23 mouse cellular contexts compared by ENCODE assay signal in genomic region chr3:85727171-85727570, GRCm38 (mm10).
A peak's percentile ranks its signal among the peaks of the same experiment; 100 is the strongest.
DNase-seq lines count a peak whose midpoint lies in the region; ATAC-seq and TF ChIP-seq lines count a peak whose summit lies in the region.
"Had no signal": no experiment of that assay in that cellular context is flagged by ENCODE, and none has a peak within 500 bp of the region (broad histone marks: within the 10 kb centered on the region; RNA-seq: fewer than 3 reads in every experiment).

No protein-coding gene starts in this region.

- H3K9ac ChIP-seq in embryonic facial prominence, embryonic 14.5 days (ENCODE audit: low read depth, low read length): no peak overlapping the region
- H3K9ac ChIP-seq: embryonic facial prominence, embryonic 13.5 days; forebrain, embryonic 15.5 days; hindbrain, embryonic 13.5 days had no signal

- no peaks in the 10 kb centered on the region for H3K36me3 ChIP-seq in embryonic facial prominence, embryonic 14.5 days (ENCODE audit: control insufficient read depth, insufficient read depth, low read length)
- H3K36me3 ChIP-seq in embryonic facial prominence, embryonic 10.5 days (replicated peaks): no peaks in the 10 kb centered on the region
- H3K36me3 ChIP-seq: embryonic facial prominence, embryonic 13.5 days; forebrain, embryonic 15.5 days; hindbrain, embryonic 10.5 days; hindbrain, embryonic 13.5 days had no signal

- no peaks in the 10 kb centered on the region for H3K9me3 ChIP-seq in embryonic facial prominence, embryonic 14.5 days (ENCODE audit: control insufficient read depth, low read length)
- H3K9me3 ChIP-seq in embryonic facial prominence, embryonic 10.5 days: no peaks in the 10 kb centered on the region
- H3K9me3 ChIP-seq: embryonic facial prominence, embryonic 13.5 days; forebrain, embryonic 15.5 days; hindbrain, embryonic 10.5 days; hindbrain, embryonic 13.5 days had no signal

- no peak overlapping the region for H3K4me2 ChIP-seq in embryonic facial prominence, embryonic 14.5 days (ENCODE audit: low read depth, low read length)
- H3K4me2 ChIP-seq: embryonic facial prominence, embryonic 13.5 days; forebrain, embryonic 15.5 days; heart, embryonic 11.5 days; hindbrain, embryonic 13.5 days had no signal

- peak; percentile 22 for DNase-seq in embryonic facial prominence, embryonic 14.5 days (ENCODE audit: low spot score)
- no peak for DNase-seq in embryonic facial prominence, embryonic 10.5 days (ENCODE audit: low spot score)
- DNase-seq in layer of hippocampus, adult 2 months (ENCODE audit: low spot score in 2 of 2): no peak
- no peak for DNase-seq in layer of hippocampus, postnatal 10 days (ENCODE audit: low spot score in 2 of 2)
- DNase-seq in retina, embryonic 14.5 days (ENCODE audit: low spot score): peak; percentile 89
- DNase-seq in urinary bladder, postnatal 4 days (ENCODE audit: low spot score in 2 of 2): no peak
- DNase-seq in thymus, postnatal 4 days: no peak
- DNase-seq: adrenal gland, postnatal 10 days; adrenal gland, postnatal 36 days; cerebellum, adult 11 months; cerebellum, adult 2 months; cerebellum, adult 9-11 months; cerebellum, postnatal 25 days; gastrocnemius, postnatal 10 days; gastrocnemius, postnatal 36 days; heart, postnatal 36 days had no signal

- TF ChIP-seq CTCF in layer of hippocampus, adult 2 months (conservative IDR thresholded peaks at IDR 0.05): no peak

- WGBS in embryonic facial prominence, embryonic 14.5 days: 35% methylated on average over 2 of the region's 2 CpGs
- WGBS in embryonic facial prominence, embryonic 10.5 days: 43% methylated on average over 2 of the region's 2 CpGs

- H3K4me1 ChIP-seq in embryonic facial prominence, embryonic 14.5 days (ENCODE audit: control insufficient read depth, insufficient read depth, low read length): no peaks in the 10 kb centered on the region
- H3K4me1 ChIP-seq in embryonic facial prominence, embryonic 10.5 days: 0 out of 2 replicates have a peak, but pooled peaks cover 3% of the 10 kb centered on the region
- H3K4me1 ChIP-seq: embryonic facial prominence, embryonic 13.5 days; forebrain, embryonic 15.5 days; hindbrain, embryonic 10.5 days; hindbrain, embryonic 13.5 days had no signal

- no peak overlapping the region for H3K27ac ChIP-seq in embryonic facial prominence, embryonic 14.5 days (replicated peaks; ENCODE audit: low read depth, low read length)
- H3K27ac ChIP-seq in embryonic facial prominence, embryonic 10.5 days (replicated peaks): no peak overlapping the region
- H3K27ac ChIP-seq in layer of hippocampus, adult 2 months: peak overlapping the region; percentile 69
- H3K27ac ChIP-seq: embryonic facial prominence, embryonic 13.5 days; forebrain, embryonic 15.5 days; hindbrain, embryonic 10.5 days; hindbrain, embryonic 13.5 days had no signal

- H3K4me3 ChIP-seq in embryonic facial prominence, embryonic 14.5 days (ENCODE audit: low read depth, low read length): no peak overlapping the region
- no peak overlapping the region for H3K4me3 ChIP-seq in embryonic facial prominence, embryonic 10.5 days
- H3K4me3 ChIP-seq in layer of hippocampus, adult 2 months: no peak overlapping the region
- H3K4me3 ChIP-seq: embryonic facial prominence, embryonic 13.5 days; forebrain, embryonic 15.5 days; hindbrain, embryonic 10.5 days; hindbrain, embryonic 13.5 days had no signal

- H3K27me3 ChIP-seq in embryonic facial prominence, embryonic 14.5 days (replicated peaks; ENCODE audit: control insufficient read depth, insufficient read depth, low read length): no peaks in the 10 kb centered on the region
- 0 out of 2 replicates have a peak, but pooled peaks cover 5% of the 10 kb centered on the region for H3K27me3 ChIP-seq in embryonic facial prominence, embryonic 10.5 days (replicated peaks; ENCODE audit: low read depth, poor library complexity, severe bottlenecking)
- H3K27me3 ChIP-seq: embryonic facial prominence, embryonic 13.5 days; forebrain, embryonic 15.5 days; hindbrain, embryonic 13.5 days; Patski had no signal

- ATAC-seq in embryonic facial prominence, embryonic 14.5 days (ENCODE audit: low read depth): no peak
- ATAC-seq: forebrain, embryonic 15.5 days; hindbrain, embryonic 16.5 days; Patski had no signal

Comparison
In these comparisons a context has a peak if more than half of its experiments do, and no peak if none do; other contexts are left out.
1. DNase-seq: peak in embryonic facial prominence, embryonic 14.5 days (single experiment) and retina, embryonic 14.5 days (single experiment); none in embryonic facial prominence, embryonic 10.5 days (single experiment), layer of hippocampus, adult 2 months (0 of 2), layer of hippocampus, postnatal 10 days (0 of 2), urinary bladder, postnatal 4 days (0 of 2) and thymus, postnatal 4 days (single experiment).